Mouse (Mus musculus) hindbrain, postnatal 0 days (tissue): ENCODE measurements at regions not wholly inside any gene's neighbourhood (a gene's known extent, or its start where the extent isn't known, plus 50 kb on each side); places are given as distances from the start of the nearest gene placed in this dataset.

Experiments used
- ATAC-seq: fragments of 200-750 bp; cut with Nextera tagmentation; 2 replicates; pipeline ENCODE4 v1.8.0; 2017; ENCODE audit warnings: mild to moderate bottlenecking, moderate TSS enrichment, moderate library complexity
- DNase-seq: peaks from one replicate; pipeline ENCODE4 v3.0.0-alpha.2; 2015; ENCODE audit warnings: low spot score
- H3K27ac ChIP-seq: fragments of 300-500 bp; sonication (generic); 2 replicates; pipeline ENCODE4 v1.5.1; 2014; ENCODE audit warnings: mild to moderate bottlenecking
- H3K27me3 ChIP-seq: fragments of 300-500 bp; sonication (generic); 2 replicates; pipeline ENCODE4 v1.6.1; 2014; ENCODE audit warnings: low read length, mixed read lengths; ENCODE audit not compliant: insufficient read depth
- H3K36me3 ChIP-seq: fragments of 300-500 bp; sonication (generic); 2 replicates; pipeline ENCODE4 v1.6.1; 2014; ENCODE audit warnings: low read length, mixed read lengths; ENCODE audit not compliant: insufficient read depth
- H3K4me1 ChIP-seq: fragments of 300-500 bp; sonication (generic); 2 replicates; pipeline ENCODE4 v1.6.1; 2014; ENCODE audit warnings: antibody characterized with exemption, low read length, mixed read lengths; ENCODE audit not compliant: insufficient read depth
- H3K4me2 ChIP-seq: fragments of 300-500 bp; sonication (generic); 2 replicates; pipeline ENCODE4 v1.6.1; 2014; ENCODE audit warnings: low read depth, mild to moderate bottlenecking, low read length, moderate library complexity, mixed read lengths
- H3K4me3 ChIP-seq: fragments of 300-500 bp; sonication (generic); 2 replicates; pipeline ENCODE4 v1.5.1; 2014; ENCODE audit warnings: low read length
- H3K9ac ChIP-seq: fragments of 300-500 bp; sonication (generic); replicated peaks from 2 replicates; pipeline ENCODE4 v1.6.1; 2014; ENCODE audit warnings: mild to moderate bottlenecking, low read length, moderate library complexity, mixed read lengths
- H3K9me3 ChIP-seq: fragments of 300-500 bp; sonication (generic); 2 replicates; pipeline ENCODE4 v1.6.1; 2016; ENCODE audit warnings: low read length, mixed read lengths
- CTCF ChIP-seq: IDR thresholded peaks from 2 replicates; pipeline ENCODE4 v1.5.1; 2016; ENCODE audit warnings: antibody characterized with exemption, control low read depth, low read depth
- WGBS: fragments of 180-500 bp; shearing (Covaris S2); extraction: QIAGEN DNeasy Blood & Tissue Kit; methylation state at CpG from one replicate; pipeline ENCODE4 v1.1.7; 2014; 5-methylcytosine and 5-hydroxymethylcytosine counted together

GRCm38 (mm10) chr12:92292460-92293340, 443.7 kb upstream of the Sel1l start:
- TF ChIP-seq CTCF = no peak
- DNase-seq (peak; percentile 51), ATAC-seq (peak; percentile 70; the same call in 1 of the 2 replicates)
- Histone ChIP-seq H3K9ac (no peak overlapping the region), H3K4me2 (peak overlapping the region; percentile 7), H3K36me3 (no peaks in the 10 kb centered on the region), H3K9me3 (no peaks in the 10 kb centered on the region), H3K27ac (no peak overlapping the region), H3K4me3 (no peak overlapping the region), H3K27me3 (no peaks in the 10 kb centered on the region), H3K4me1 (0 out of 2 replicates have a peak, but pooled peaks cover 3% of the 10 kb centered on the region)
- WGBS = 16% methylated on average over 11 of the region's 11 CpGs

- Histone ChIP-seq H3K4me3 (no peak overlapping the region), H3K27me3 (no peaks in the 10 kb centered on the region), H3K4me2 (no peak overlapping the region), H3K36me3 (no peaks in the 10 kb centered on the region), H3K9ac (no peak overlapping the region), H3K4me1 (0 out of 2 replicates have a peak, but pooled peaks cover 3% of the 10 kb centered on the region), H3K9me3 (no peaks in the 10 kb centered on the region), H3K27ac (no peak overlapping the region)
- DNase-seq (no peak), ATAC-seq (no peak)
- WGBS = 85% methylated on average over 1 of the region's 1 CpGs
- TF ChIP-seq CTCF = no peak
Observed at GRCm38 (mm10) chr12:92291490-92291889, 442.5 kb upstream of the Sel1l start.

- Histone ChIP-seq H3K4me2 (no peak overlapping the region), H3K27ac (no peak overlapping the region), H3K27me3 (no peaks in the 10 kb centered on the region), H3K9ac (no peak overlapping the region), H3K9me3 (no peaks in the 10 kb centered on the region), H3K4me3 (no peak overlapping the region), H3K4me1 (no peaks in the 10 kb centered on the region), H3K36me3 (no peaks in the 10 kb centered on the region)
- 84% methylated on average over 5 of the region's 5 CpGs for WGBS
- no peak for TF ChIP-seq CTCF
- DNase-seq (no peak), ATAC-seq (no peak)
Observed at GRCm38 (mm10) chr12:92285511-92285910, 436.6 kb upstream of the Sel1l start.

GRCm38 (mm10) chr12:92280470-92280869, 431.5 kb upstream of the Sel1l start:
- ATAC-seq = no peak
- Histone ChIP-seq H3K4me1 (no peaks in the 10 kb centered on the region), H3K4me2 (no peak overlapping the region), H3K4me3 (no peak overlapping the region), H3K9ac (no peak overlapping the region), H3K27ac (no peak overlapping the region), H3K9me3 (no peaks in the 10 kb centered on the region), H3K36me3 (no peaks in the 10 kb centered on the region), H3K27me3 (no peaks in the 10 kb centered on the region)
- no peak for TF ChIP-seq CTCF
- WGBS = 51% methylated on average over 1 of the region's 1 CpGs
- no peak for DNase-seq

- Histone ChIP-seq H3K4me2 (no peak overlapping the region), H3K9me3 (no peaks in the 10 kb centered on the region), H3K4me3 (no peak overlapping the region), H3K27me3 (no peaks in the 10 kb centered on the region), H3K27ac (no peak overlapping the region), H3K9ac (no peak overlapping the region), H3K4me1 (no peaks in the 10 kb centered on the region), H3K36me3 (no peaks in the 10 kb centered on the region)
- WGBS = 30% methylated on average over 4 of the region's 4 CpGs
- DNase-seq (no peak), ATAC-seq (no peak)
- no peak for TF ChIP-seq CTCF
Observed at GRCm38 (mm10) chr12:92251962-92252361, 403.0 kb upstream of the Sel1l start.

GRCm38 (mm10) chr12:92246790-92247451, 398.0 kb upstream of the Sel1l start:
- H3K9ac ChIP-seq = no peak overlapping the region
- DNase-seq (peak; percentile 37), ATAC-seq (peak; percentile 84)
- no peaks in the 10 kb centered on the region for H3K4me1 ChIP-seq
- H3K9me3 ChIP-seq = no peaks in the 10 kb centered on the region
- 19% methylated on average over 6 of the region's 6 CpGs for WGBS
- TF ChIP-seq CTCF = no peak
- no peak overlapping the region for H3K4me2 ChIP-seq
- H3K36me3 ChIP-seq = no peaks in the 10 kb centered on the region
- peak overlapping the region; percentile 33; the same call in 1 of the 2 replicates for H3K27ac ChIP-seq
- H3K27me3 ChIP-seq = no peaks in the 10 kb centered on the region
- H3K4me3 ChIP-seq = no peak overlapping the region
